Mouse (Mus musculus): ENCODE results near the gene Nup93. TPM values are rescaled to one million over a fixed set of nuclear protein-coding genes. Genes with fewer than 3 reads are reported as not detected.

The Nup93 gene
- polyA plus RNA-seq, 1 experiment, result 28.1 TPM

DNA sequence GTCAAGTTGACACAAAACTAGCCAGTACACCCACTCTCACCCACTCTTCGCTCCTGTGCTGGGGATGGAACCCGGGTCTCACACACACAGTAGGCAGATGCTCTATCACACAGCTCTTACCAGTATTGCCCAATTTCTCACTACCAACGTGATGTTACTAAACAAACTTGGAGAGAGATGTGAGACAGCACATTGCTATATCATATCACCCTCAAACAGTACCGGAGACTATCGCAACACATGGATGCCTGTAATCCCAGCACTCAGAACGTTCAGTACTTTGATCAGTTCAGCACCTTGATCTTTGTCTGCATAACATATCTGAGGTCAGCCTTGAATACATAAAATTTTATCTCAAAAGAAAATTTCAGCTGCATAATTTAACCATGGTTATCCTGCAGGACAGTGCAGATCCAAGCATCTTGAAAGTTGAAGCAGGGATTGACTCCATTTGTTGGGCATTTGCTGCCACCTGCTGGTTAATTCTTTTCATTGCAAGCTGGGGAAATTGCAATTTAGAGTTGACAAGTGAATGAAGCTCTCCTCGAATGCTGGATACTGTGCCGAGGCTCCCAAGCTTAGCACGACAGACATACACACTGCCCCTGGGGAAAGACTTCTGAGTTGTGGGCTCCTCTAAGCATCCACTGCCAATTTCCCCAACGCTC lies 15.0 kb upstream of the Nup93 start:
- TF ChIP-seq POLR2A (IDR thresholded peaks at IDR 0.05; ENCODE audit: control insufficient read depth, extremely low read depth, insufficient read depth, low read length, poor library complexity) (no peak), CTCF (IDR thresholded peaks at IDR 0.05; ENCODE audit: borderline replicate concordance, control insufficient read depth, extremely low read depth, insufficient read depth, low read length, poor library complexity) (no peak)
- Histone ChIP-seq H3K27ac (ENCODE audit: control insufficient read depth, insufficient read depth, low read length) (no peak overlapping the region), H3K4me1 (replicated peaks; ENCODE audit: control insufficient read depth, insufficient read depth, low read length) (no peaks in the 10 kb centered on the region), H3K27me3 (ENCODE audit: control insufficient read depth, insufficient read depth, low read length) (no peaks in the 10 kb centered on the region; the same call in 1 of the 2 replicates), H3K36me3 (ENCODE audit: control insufficient read depth, insufficient read depth, low read length) (no peaks in the 10 kb centered on the region), H3K4me3 (ENCODE audit: control insufficient read depth, insufficient read depth, low read length) (no peak overlapping the region)
- whole genome bisulfite sequencing, result 46% methylated on average over 10 of the region's 10 CpGs
- peak; percentile 53 for DNase-seq

DNA sequence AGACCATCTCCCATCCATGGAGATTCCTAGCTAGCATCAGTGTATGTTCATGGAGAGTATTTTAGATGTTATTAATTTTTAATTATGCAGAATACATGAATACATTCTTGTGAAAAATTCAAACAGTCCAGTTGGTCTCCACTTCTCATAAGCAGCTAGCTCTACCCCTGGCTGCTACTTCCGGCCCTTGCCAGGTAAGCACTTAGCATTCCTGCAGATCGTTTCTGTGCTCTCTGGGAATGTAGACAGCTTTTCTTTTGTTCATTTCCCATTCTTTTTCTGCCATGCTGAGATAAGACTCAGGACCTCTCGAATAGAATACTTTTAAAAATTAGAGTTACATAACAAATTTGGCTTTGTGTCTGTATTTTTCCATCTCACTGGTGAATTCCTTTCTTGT lies 10.3 kb upstream of the Nup93 start:
- Histone ChIP-seq H3K4me3 (ENCODE audit: control insufficient read depth, insufficient read depth, low read length) (no peak overlapping the region), H3K27ac (ENCODE audit: control insufficient read depth, insufficient read depth, low read length) (no peak overlapping the region), H3K36me3 (ENCODE audit: control insufficient read depth, insufficient read depth, low read length) (no peaks in the 10 kb centered on the region), H3K4me1 (replicated peaks; ENCODE audit: control insufficient read depth, insufficient read depth, low read length) (no peaks in the 10 kb centered on the region), H3K27me3 (ENCODE audit: control insufficient read depth, insufficient read depth, low read length) (no peaks in the 10 kb centered on the region)
- TF ChIP-seq CTCF (IDR thresholded peaks at IDR 0.05; ENCODE audit: borderline replicate concordance, control insufficient read depth, extremely low read depth, insufficient read depth, low read length, poor library complexity) (no peak), POLR2A (IDR thresholded peaks at IDR 0.05; ENCODE audit: control insufficient read depth, extremely low read depth, insufficient read depth, low read length, poor library complexity) (no peak)
- no peak for DNase-seq
- 74% methylated on average over 3 of the region's 3 CpGs for WGBS

GRCm38 (mm10) chr8:94205736-94206135 lies 8.6 kb upstream of the Nup93 start:
- TF ChIP-seq CTCF (IDR thresholded peaks at IDR 0.05; ENCODE audit: borderline replicate concordance, control insufficient read depth, extremely low read depth, insufficient read depth, low read length, poor library complexity), result peak; percentile 79; the same call in 1 of the 2 replicates
- no peak for TF ChIP-seq POLR2A (IDR thresholded peaks at IDR 0.05; ENCODE audit: control insufficient read depth, extremely low read depth, insufficient read depth, low read length, poor library complexity)
- WGBS, result 25% methylated on average over 5 of the region's 5 CpGs
- H3K4me3 ChIP-seq (ENCODE audit: control insufficient read depth, insufficient read depth, low read length), result no peak overlapping the region
- H3K27ac ChIP-seq (ENCODE audit: control insufficient read depth, insufficient read depth, low read length), result no peak overlapping the region
- peak; percentile 55 for DNase-seq
- no peaks in the 10 kb centered on the region for H3K27me3 ChIP-seq (ENCODE audit: control insufficient read depth, insufficient read depth, low read length)
- no peaks in the 10 kb centered on the region for H3K4me1 ChIP-seq (replicated peaks; ENCODE audit: control insufficient read depth, insufficient read depth, low read length)
- no peaks in the 10 kb centered on the region for H3K36me3 ChIP-seq (ENCODE audit: control insufficient read depth, insufficient read depth, low read length)

DNA sequence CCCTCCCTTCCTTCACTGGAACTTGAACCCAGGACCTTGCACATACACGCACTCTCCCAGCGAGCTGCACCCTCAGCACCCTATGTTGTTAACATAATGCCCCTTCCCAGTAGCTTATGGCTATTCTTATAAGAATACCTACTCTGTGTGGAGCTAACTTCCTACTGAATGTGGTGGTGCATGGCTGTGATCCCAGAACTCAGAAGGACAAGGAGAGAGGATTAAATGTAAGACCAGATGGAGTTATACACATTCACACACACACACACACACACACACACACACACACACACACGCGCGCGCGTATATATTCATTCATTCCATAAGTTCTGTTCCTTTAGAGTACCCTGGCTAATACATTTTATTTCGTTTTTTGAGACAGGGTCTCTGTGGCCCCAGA lies 8.1 kb upstream of the Nup93 start:
- no peak overlapping the region for H3K4me3 ChIP-seq (ENCODE audit: control insufficient read depth, insufficient read depth, low read length)
- H3K27ac ChIP-seq (ENCODE audit: control insufficient read depth, insufficient read depth, low read length), result no peak overlapping the region
- DNase-seq, result no peak
- no peaks in the 10 kb centered on the region for H3K36me3 ChIP-seq (ENCODE audit: control insufficient read depth, insufficient read depth, low read length)
- TF ChIP-seq POLR2A (IDR thresholded peaks at IDR 0.05; ENCODE audit: control insufficient read depth, extremely low read depth, insufficient read depth, low read length, poor library complexity) (no peak), CTCF (IDR thresholded peaks at IDR 0.05; ENCODE audit: borderline replicate concordance, control insufficient read depth, extremely low read depth, insufficient read depth, low read length, poor library complexity) (no peak)
- WGBS, result 96% methylated on average over 8 of the region's 8 CpGs
- H3K27me3 ChIP-seq (ENCODE audit: control insufficient read depth, insufficient read depth, low read length), result no peaks in the 10 kb centered on the region
- H3K4me1 ChIP-seq (replicated peaks; ENCODE audit: control insufficient read depth, insufficient read depth, low read length), result no peaks in the 10 kb centered on the region

- Histone ChIP-seq H3K27ac (ENCODE audit: control insufficient read depth, insufficient read depth, low read length) (no peak overlapping the region), H3K27me3 (ENCODE audit: control insufficient read depth, insufficient read depth, low read length) (no peaks in the 10 kb centered on the region), H3K4me3 (ENCODE audit: control insufficient read depth, insufficient read depth, low read length) (no peak overlapping the region), H3K36me3 (ENCODE audit: control insufficient read depth, insufficient read depth, low read length) (no peaks in the 10 kb centered on the region), H3K4me1 (replicated peaks; ENCODE audit: control insufficient read depth, insufficient read depth, low read length) (no peaks in the 10 kb centered on the region)
- no peak for DNase-seq
- TF ChIP-seq CTCF (IDR thresholded peaks at IDR 0.05; ENCODE audit: borderline replicate concordance, control insufficient read depth, extremely low read depth, insufficient read depth, low read length, poor library complexity) (no peak), POLR2A (IDR thresholded peaks at IDR 0.05; ENCODE audit: control insufficient read depth, extremely low read depth, insufficient read depth, low read length, poor library complexity) (no peak)
- WGBS, result 65% methylated on average over 2 of the region's 2 CpGs
These were observed 6.9 kb upstream of the Nup93 start for GRCm38 (mm10) chr8:94207491-94207890.

DNA sequence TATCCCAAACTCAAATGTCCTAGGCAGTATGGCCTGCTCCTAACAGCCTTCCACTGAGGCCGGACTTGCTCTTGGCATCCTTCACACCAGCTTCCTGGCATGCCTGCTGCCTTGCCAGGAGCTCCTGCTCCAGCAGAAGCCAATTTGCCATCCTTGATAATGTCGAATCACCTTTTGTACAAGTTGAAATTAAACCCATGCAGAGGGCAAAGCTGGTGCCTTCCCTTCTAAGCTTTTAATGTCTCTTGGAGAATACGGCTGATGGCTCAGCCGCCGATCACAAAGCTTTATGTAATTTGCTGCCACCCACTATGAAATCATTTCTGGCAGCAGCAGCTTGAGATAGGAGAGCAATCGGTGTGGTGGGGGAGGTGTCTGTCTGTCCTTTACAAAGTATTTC lies 4.7 kb upstream of the Nup93 start:
- TF ChIP-seq CTCF (IDR thresholded peaks at IDR 0.05; ENCODE audit: borderline replicate concordance, control insufficient read depth, extremely low read depth, insufficient read depth, low read length, poor library complexity) (no peak), POLR2A (IDR thresholded peaks at IDR 0.05; ENCODE audit: control insufficient read depth, extremely low read depth, insufficient read depth, low read length, poor library complexity) (no peak)
- no peak overlapping the region for H3K4me3 ChIP-seq (ENCODE audit: control insufficient read depth, insufficient read depth, low read length)
- no peaks in the 10 kb centered on the region for H3K27me3 ChIP-seq (ENCODE audit: control insufficient read depth, insufficient read depth, low read length)
- no peaks in the 10 kb centered on the region for H3K36me3 ChIP-seq (ENCODE audit: control insufficient read depth, insufficient read depth, low read length)
- H3K4me1 ChIP-seq (replicated peaks; ENCODE audit: control insufficient read depth, insufficient read depth, low read length), result 0 out of 2 replicates have a peak, but pooled peaks cover 2% of the 10 kb centered on the region
- DNase-seq, result no peak
- H3K27ac ChIP-seq (ENCODE audit: control insufficient read depth, insufficient read depth, low read length), result no peak overlapping the region
- WGBS, result 87% methylated on average over 6 of the region's 6 CpGs

All from thymus, adult 2 months (tissue).